Mouse (Mus musculus): ENCODE measurements around the gene Doc2g. TPM values are rescaled to one million over a fixed set of nuclear protein-coding genes. Genes with fewer than 3 reads are reported as not detected.

Gene Doc2g
- polyA plus RNA-seq, 1 experiment: 0.07 TPM

- Histone ChIP-seq H3K4me3 (replicated peaks) (no peak within 1 kb of the TSS), H3K4me1 (ENCODE audit: control insufficient read depth) (peaks cover 23% of the 10 kb centered on the region), H3K9me3 (ENCODE audit: control insufficient read depth, low read length) (peaks cover 6% of the 10 kb centered on the region), H3K27me3 (ENCODE audit: control insufficient read depth) (no peaks in the 10 kb centered on the region), H3K36me3 (ENCODE audit: control insufficient read depth) (peaks cover 3% of the 10 kb centered on the region; the same call in 1 of the 2 replicates)
- no peak for TF ChIP-seq TAL1 (IDR thresholded peaks at IDR 0.05; ENCODE audit: low read length)
- no peak for TF ChIP-seq GATA1 (IDR thresholded peaks at IDR 0.05; ENCODE audit: low read length)
Measured at GRCm38 (mm10) chr19:3986334-3986733, 16.8 kb upstream of the Doc2g start, which contains the start of gene Acy3. Gene Acy3 (plus strand): TSS chr19:3986570.

GRCm38 (mm10) chr19:3988066-3988465 is 15.0 kb upstream of the Doc2g start:
- Histone ChIP-seq H3K36me3 (ENCODE audit: control insufficient read depth) (peaks cover 3% of the 10 kb centered on the region; the same call in 1 of the 2 replicates), H3K9me3 (ENCODE audit: control insufficient read depth, low read length) (peaks cover 6% of the 10 kb centered on the region), H3K4me1 (ENCODE audit: control insufficient read depth) (peaks cover 23% of the 10 kb centered on the region), H3K4me3 (replicated peaks) (no peak overlapping the region), H3K27me3 (ENCODE audit: control insufficient read depth) (peaks cover 4% of the 10 kb centered on the region; the same call in 1 of the 2 replicates)
- TF ChIP-seq GATA1 (IDR thresholded peaks at IDR 0.05; ENCODE audit: low read length) (no peak), TAL1 (IDR thresholded peaks at IDR 0.05; ENCODE audit: low read length) (no peak)

GRCm38 (mm10) chr19:3988750-3989149 is 14.4 kb upstream of the Doc2g start:
- peaks cover 3% of the 10 kb centered on the region; the same call in 1 of the 2 replicates for H3K36me3 ChIP-seq (ENCODE audit: control insufficient read depth)
- H3K4me3 ChIP-seq (replicated peaks): no peak overlapping the region
- TF ChIP-seq GATA1 (IDR thresholded peaks at IDR 0.05; ENCODE audit: low read length): no peak
- no peak for TF ChIP-seq TAL1 (IDR thresholded peaks at IDR 0.05; ENCODE audit: low read length)
- peaks cover 23% of the 10 kb centered on the region for H3K4me1 ChIP-seq (ENCODE audit: control insufficient read depth)
- peaks cover 6% of the 10 kb centered on the region for H3K9me3 ChIP-seq (ENCODE audit: control insufficient read depth, low read length)
- H3K27me3 ChIP-seq (ENCODE audit: control insufficient read depth): peaks cover 4% of the 10 kb centered on the region; the same call in 1 of the 2 replicates

DNA sequence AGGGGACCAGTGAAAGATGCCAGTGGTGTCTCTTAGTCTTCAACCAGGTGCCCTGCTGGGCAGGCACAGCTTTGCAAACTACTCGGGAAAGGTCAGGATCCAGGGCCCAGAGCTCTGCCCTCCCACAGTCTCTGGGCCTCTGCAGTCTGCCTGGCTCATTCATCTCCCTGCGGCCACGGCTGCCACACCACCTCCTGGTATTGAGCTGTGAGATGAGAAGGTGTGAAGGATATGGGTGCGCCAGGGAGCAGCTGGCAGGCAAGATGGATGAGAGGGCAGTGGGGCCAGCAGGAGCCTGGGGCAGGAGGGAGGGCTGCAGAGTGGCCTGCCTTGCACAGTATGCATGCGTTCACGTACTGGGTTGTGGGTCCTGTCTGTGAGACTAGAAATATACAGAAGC is 12.3 kb upstream of the Doc2g start:
- no peak for TF ChIP-seq TAL1 (IDR thresholded peaks at IDR 0.05; ENCODE audit: low read length)
- TF ChIP-seq GATA1 (IDR thresholded peaks at IDR 0.05; ENCODE audit: low read length): no peak
- Histone ChIP-seq H3K4me3 (replicated peaks) (no peak overlapping the region), H3K36me3 (ENCODE audit: control insufficient read depth) (peaks cover 3% of the 10 kb centered on the region; the same call in 1 of the 2 replicates), H3K9me3 (ENCODE audit: control insufficient read depth, low read length) (peaks cover 6% of the 10 kb centered on the region), H3K27me3 (ENCODE audit: control insufficient read depth) (peaks cover 4% of the 10 kb centered on the region; the same call in 1 of the 2 replicates), H3K4me1 (ENCODE audit: control insufficient read depth) (peaks cover 15% of the 10 kb centered on the region)

DNA sequence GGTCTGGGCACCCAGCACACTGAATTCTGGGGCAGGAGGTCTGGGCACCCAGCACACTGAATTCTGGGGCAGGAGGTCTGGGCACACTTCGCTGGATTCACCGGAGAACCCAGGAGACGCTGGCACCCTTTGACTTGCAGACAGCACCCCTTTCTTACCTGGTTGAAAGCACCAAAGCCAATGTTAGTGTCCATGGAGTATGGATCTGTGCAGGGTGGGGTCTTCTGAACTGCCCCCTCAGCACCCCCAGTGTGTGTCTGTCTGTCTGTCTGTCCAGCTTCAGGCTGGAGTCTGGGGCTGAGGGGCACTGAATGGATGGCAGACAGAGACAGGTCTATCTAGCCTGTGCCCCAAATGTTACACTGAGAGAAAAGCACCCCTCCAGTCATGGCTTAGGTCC is 11.6 kb upstream of the Doc2g start:
- peaks cover 3% of the 10 kb centered on the region; the same call in 1 of the 2 replicates for H3K36me3 ChIP-seq (ENCODE audit: control insufficient read depth)
- peaks cover 6% of the 10 kb centered on the region for H3K9me3 ChIP-seq (ENCODE audit: control insufficient read depth, low read length)
- no peak overlapping the region for H3K4me3 ChIP-seq (replicated peaks)
- no peak for TF ChIP-seq TAL1 (IDR thresholded peaks at IDR 0.05; ENCODE audit: low read length)
- TF ChIP-seq GATA1 (IDR thresholded peaks at IDR 0.05; ENCODE audit: low read length): no peak
- peaks cover 4% of the 10 kb centered on the region; the same call in 1 of the 2 replicates for H3K27me3 ChIP-seq (ENCODE audit: control insufficient read depth)
- peaks cover 9% of the 10 kb centered on the region; the same call in 1 of the 2 replicates for H3K4me1 ChIP-seq (ENCODE audit: control insufficient read depth)

- peaks cover 3% of the 10 kb centered on the region; the same call in 1 of the 2 replicates for H3K36me3 ChIP-seq (ENCODE audit: control insufficient read depth)
- peaks cover 4% of the 10 kb centered on the region; the same call in 1 of the 2 replicates for H3K27me3 ChIP-seq (ENCODE audit: control insufficient read depth)
- no peak overlapping the region for H3K4me3 ChIP-seq (replicated peaks)
- peaks cover 5% of the 10 kb centered on the region; the same call in 1 of the 2 replicates for H3K4me1 ChIP-seq (ENCODE audit: control insufficient read depth)
- H3K9me3 ChIP-seq (ENCODE audit: control insufficient read depth, low read length): peaks cover 6% of the 10 kb centered on the region
- TF ChIP-seq TAL1 (IDR thresholded peaks at IDR 0.05; ENCODE audit: low read length): no peak
Measured at GRCm38 (mm10) chr19:3991966-3992365, 11.1 kb upstream of the Doc2g start.

GRCm38 (mm10) chr19:3992416-3992815 is 10.7 kb upstream of the Doc2g start, which contains the start of gene Tbx10:
Gene Tbx10 (plus strand): TSS chr19:3992752.
- peaks cover 4% of the 10 kb centered on the region; the same call in 1 of the 2 replicates for H3K27me3 ChIP-seq (ENCODE audit: control insufficient read depth)
- peaks cover 3% of the 10 kb centered on the region; the same call in 1 of the 2 replicates for H3K36me3 ChIP-seq (ENCODE audit: control insufficient read depth)
- H3K4me1 ChIP-seq (ENCODE audit: control insufficient read depth): 0 out of 2 replicates have a peak, but pooled peaks cover 3% of the 10 kb centered on the region
- H3K9me3 ChIP-seq (ENCODE audit: control insufficient read depth, low read length): peaks cover 6% of the 10 kb centered on the region
- no peak within 1 kb of the TSS for H3K4me3 ChIP-seq (replicated peaks)
- TF ChIP-seq TAL1 (IDR thresholded peaks at IDR 0.05; ENCODE audit: low read length) (no peak), GATA1 (IDR thresholded peaks at IDR 0.05; ENCODE audit: low read length) (no peak)

GRCm38 (mm10) chr19:3994932-3995331 is 8.2 kb upstream of the Doc2g start:
- Histone ChIP-seq H3K4me3 (replicated peaks) (no peak overlapping the region), H3K9me3 (ENCODE audit: control insufficient read depth, low read length) (no peaks in the 10 kb centered on the region), H3K27me3 (ENCODE audit: control insufficient read depth) (peaks cover 4% of the 10 kb centered on the region; the same call in 1 of the 2 replicates), H3K36me3 (ENCODE audit: control insufficient read depth) (no peaks in the 10 kb centered on the region), H3K4me1 (ENCODE audit: control insufficient read depth) (peaks cover 10% of the 10 kb centered on the region)
- no peak for TF ChIP-seq GATA1 (IDR thresholded peaks at IDR 0.05; ENCODE audit: low read length)
- no peak for TF ChIP-seq TAL1 (IDR thresholded peaks at IDR 0.05; ENCODE audit: low read length)

GRCm38 (mm10) chr19:3995505-3995904 is 7.6 kb upstream of the Doc2g start:
- TF ChIP-seq TAL1 (IDR thresholded peaks at IDR 0.05; ENCODE audit: low read length): no peak
- TF ChIP-seq GATA1 (IDR thresholded peaks at IDR 0.05; ENCODE audit: low read length): no peak
- Histone ChIP-seq H3K36me3 (ENCODE audit: control insufficient read depth) (no peaks in the 10 kb centered on the region), H3K9me3 (ENCODE audit: control insufficient read depth, low read length) (no peaks in the 10 kb centered on the region), H3K4me3 (replicated peaks) (no peak overlapping the region), H3K4me1 (ENCODE audit: control insufficient read depth) (peaks cover 13% of the 10 kb centered on the region), H3K27me3 (ENCODE audit: control insufficient read depth) (peaks cover 4% of the 10 kb centered on the region; the same call in 1 of the 2 replicates)

All from erythroblast, embryonic 14.5 days (primary cell).